Mouse (Mus musculus): ENCODE measurements around the gene Tmem178.

DNA sequence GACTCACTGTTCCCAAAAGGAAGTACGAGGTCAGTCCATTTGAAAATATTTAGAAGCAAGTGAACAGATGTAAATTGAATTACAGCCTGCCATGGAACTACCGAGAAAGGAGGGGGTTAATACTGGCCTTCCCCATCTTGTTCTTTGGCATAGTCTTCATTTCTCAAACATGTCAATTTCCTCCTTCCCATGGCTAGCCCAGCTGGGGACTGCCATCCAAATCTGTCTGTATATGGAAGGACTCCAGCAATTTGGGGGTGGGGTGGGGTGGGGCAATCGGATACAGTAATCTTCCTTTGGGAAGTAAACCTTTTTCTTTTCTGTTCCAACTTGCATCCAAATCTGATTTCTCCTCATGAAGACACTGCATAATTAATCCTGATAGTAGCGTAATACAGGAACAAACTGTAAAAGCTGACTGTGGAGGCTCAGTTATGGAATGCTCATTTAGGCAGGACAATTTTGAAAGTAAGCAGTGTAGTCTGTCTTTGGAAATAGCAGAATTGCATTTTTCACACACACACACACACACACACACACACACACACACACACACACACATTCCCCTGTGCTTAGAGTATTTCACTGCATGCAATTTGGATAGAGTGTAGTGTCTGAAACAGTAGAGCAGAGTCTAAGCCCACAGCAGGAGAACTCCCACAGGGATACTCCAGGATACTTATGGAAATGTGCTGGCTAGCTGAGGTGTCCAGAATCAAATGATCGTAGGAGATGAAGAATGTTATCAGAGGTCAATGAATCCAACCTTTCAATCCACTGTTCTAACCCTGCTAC, 1.9 kb downstream of the Tmem178 start:
- TF ChIP-seq CTCF (IDR thresholded peaks at IDR 0.05; ENCODE audit: low read depth, low read length) (no peak), POLR2AphosphoS5 (IDR thresholded peaks at IDR 0.05; ENCODE audit: insufficient replicate concordance, low read depth, low read length) (no peak), GATA2 (IDR thresholded peaks at IDR 0.05; ENCODE audit: borderline replicate concordance, low read depth, low read length) (no peak), TAL1 (conservative IDR thresholded peaks at IDR 0.05; ENCODE audit: low read depth, low read length) (no peak)
